Mouse (Mus musculus) heart, adult 18-20 months (tissue): Measurements from ENCODE around the gene Car9. TPM values are rescaled to one million over a fixed set of nuclear protein-coding genes. Genes with fewer than 3 reads are reported as not detected.
A peak's percentile ranks its signal among the peaks of the same experiment; 100 is the strongest.

Experiments used
- DNase-seq, 2 experiments: peaks; one replicate each; pipeline ENCODE4 v3.0.0; 2021 to 2022; ENCODE audit warnings: mixed read lengths in 1 of 2
- total RNA-seq, 2 experiments: library from RNA; stranded (reverse); gene quantifications; 2 replicates each; pipeline ENCODE4 v1.2.3; 2021

The Car9 gene
- total RNA-seq, 2 experiments from 2014 or later = 0.36 TPM; not detected in 1

- peak in 1 of 2 experiments; percentile 40 for DNase-seq
Measured at GRCm38 (mm10) chr4:43493846-43494240, 12.9 kb upstream of the Car9 start.

- no peak for DNase-seq
Measured at GRCm38 (mm10) chr4:43496587-43496986, 10.2 kb upstream of the Car9 start.

- no peak for DNase-seq
Measured at GRCm38 (mm10) chr4:43497405-43497804, 9.4 kb upstream of the Car9 start.

DNA sequence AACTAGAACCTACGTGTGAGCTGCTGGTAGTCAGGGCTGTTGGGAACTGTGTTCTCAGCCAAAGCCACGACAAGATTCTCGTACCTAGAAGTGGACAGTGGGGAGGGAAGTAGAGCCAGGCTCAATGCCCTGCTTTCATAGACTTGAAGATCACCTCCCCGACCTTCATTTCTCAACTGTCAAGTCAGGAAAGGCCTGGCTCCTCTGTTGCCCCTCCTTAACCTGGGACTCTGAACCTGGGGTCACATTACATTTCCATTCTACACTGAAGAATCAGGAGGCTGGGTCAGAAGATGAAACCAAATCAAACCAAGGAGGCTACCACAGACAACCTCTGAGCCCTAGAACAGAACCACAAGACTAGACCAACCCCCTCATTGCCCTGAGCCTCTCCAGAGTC, 8.8 kb upstream of the Car9 start:
- DNase-seq = no peak

DNA sequence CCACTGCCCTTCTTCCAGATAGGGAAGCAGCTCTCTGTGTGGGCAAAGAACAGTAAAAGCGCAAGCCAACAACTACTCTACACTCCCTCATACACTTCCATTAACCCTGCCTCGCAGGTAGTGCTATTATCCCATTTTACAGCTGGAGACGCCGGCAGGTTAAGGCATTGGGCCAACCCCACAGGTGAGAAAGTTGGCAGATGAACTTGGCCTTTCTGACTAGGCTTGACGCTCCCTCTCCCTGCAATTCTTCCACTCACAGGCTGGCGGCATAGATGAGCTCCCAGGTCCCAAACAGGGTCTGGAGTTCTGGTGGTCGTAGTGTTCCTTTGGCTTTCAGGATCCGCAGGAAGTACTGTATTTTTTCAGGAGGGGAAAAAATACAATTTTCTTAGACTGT, 7.8 kb upstream of the Car9 start:
- DNase-seq = no peak

GRCm38 (mm10) chr4:43499407-43500333, 7.1 kb upstream of the Car9 start, which contains the start of gene Arhgef39:
TSS of gene Arhgef39 (minus strand) at chr4:43499695.
- DNase-seq = peak; percentile 85 to 88

- DNase-seq = no peak
Measured at GRCm38 (mm10) chr4:43503041-43503440, 3.7 kb upstream of the Car9 start.

GRCm38 (mm10) chr4:43503506-43503905, 3.3 kb upstream of the Car9 start:
- no peak for DNase-seq

DNA sequence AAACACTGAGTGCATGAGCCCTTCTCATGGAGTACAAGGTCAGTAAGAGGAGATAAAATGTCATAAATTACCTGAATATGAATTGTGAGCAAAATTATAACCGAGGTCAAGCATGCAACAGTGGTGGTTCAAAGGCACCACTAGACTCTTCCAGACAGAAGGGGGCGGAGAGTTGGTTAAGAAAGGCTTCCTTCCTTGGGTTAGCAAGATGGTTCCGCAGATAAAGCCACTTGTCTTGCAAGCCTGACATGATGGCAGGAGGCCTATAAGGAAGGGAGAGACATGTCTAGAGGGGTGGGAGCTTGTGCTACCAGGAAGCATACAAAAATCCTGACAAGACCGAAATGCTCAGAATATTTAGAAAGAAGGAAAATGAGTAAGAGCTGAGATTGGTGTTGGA, 2.5 kb upstream of the Car9 start:
- no peak for DNase-seq

- no peak for DNase-seq
Measured at GRCm38 (mm10) chr4:43506074-43506473, 692 bp upstream of the Car9 start.

DNA sequence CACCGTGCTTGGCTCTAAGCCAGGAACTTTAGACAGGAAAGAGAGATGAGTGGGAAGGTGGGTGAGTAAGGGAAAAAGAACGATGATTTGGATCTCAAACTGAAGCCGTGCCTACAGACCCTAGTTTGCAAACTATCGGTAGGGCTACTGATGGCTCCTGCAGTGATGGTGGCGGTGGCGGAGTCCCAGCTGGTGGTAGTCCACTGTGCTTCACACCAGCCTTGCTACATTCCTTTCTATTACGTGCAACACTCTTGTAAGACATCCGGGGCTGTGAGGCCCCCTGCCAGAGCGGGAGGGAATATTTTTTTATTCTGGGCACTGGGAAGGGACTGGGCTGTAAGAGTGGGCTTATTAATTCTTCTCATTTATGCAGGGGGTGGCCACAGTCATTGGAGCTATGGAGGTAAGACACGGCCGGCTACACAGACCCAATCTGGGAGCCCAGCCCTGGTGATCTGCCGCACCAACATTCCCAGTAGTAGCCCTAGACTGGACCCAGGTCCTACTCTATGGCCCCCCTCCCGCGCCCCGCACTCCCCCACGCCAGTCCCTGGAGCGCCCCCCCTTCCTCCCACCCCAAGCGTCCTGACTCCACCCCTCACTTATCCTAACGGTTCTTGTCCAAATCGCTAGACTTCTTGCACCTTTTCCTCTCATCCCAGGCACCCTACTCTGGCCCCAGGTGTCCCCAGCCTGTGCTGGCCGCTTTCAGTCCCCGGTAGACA, 1.3 kb downstream of the Car9 start:
- DNase-seq = no peak

DNA sequence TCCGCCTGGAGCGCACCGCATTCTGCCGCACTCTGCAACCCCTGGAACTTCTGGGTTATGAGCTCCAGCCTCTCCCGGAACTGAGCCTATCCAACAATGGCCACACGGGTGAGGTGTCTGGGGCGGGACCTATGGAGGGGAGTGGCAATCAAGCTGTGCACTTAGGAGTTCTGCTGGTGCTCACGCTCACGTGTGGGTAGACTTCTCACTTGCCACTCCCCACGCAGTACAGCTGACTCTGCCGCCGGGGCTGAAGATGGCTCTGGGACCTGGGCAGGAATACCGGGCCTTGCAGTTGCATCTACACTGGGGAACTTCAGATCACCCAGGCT, 1.9 kb downstream of the Car9 start:
- DNase-seq = peak; percentile 60

DNA sequence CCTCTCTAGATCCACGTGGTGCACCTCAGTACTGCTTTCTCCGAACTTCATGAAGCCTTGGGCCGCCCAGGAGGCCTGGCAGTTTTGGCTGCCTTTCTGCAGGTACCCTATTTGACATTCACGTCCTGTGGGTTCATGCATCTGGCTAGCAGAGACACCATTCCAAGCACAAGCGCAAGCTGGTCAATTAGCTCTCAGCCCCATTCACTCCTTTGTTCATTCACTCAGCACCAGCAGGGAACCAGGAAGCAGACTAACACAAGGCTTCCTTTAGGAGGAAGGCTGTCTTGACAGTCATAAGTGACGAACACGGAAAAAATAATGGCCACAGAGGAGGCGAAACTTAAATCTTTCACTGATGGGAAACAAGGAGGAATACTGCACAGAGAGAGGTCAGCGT, 2.3 kb downstream of the Car9 start:
- DNase-seq = no peak

DNA sequence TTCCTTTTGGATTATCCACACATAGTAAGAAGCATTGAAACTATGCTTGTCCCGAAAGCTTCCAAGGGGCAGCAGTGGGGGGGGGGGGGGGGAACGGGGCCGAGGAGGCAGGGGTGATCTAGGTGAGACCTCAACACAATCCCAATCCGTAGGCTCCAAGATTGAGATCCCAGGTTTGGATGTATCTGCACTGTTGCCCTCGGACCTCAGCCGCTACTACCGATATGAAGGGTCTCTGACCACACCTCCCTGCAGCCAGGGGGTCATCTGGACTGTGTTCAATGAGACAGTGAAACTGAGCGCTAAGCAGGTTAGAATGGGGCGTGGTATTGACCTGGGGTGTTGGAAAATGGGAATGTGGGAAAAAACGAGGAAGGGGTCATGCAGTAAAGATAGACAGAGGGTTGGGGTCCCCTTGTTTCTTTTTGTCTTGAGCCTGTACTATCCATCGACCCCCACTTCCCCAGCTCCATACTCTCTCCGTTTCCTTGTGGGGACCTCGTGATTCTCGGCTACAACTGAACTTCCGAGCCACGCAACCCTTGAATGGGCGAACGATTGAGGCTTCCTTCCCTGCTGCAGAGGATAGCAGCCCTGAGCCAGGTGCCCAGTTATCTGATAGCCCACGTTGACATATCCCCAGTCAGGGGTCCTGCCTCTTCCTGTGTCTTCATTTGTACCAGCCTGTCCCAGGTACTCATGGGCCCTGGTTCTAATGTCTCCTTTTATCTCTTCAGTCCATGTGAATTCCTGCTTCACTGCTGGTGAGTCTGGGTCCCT, 5.1 kb downstream of the Car9 start:
- DNase-seq = no peak

DNA sequence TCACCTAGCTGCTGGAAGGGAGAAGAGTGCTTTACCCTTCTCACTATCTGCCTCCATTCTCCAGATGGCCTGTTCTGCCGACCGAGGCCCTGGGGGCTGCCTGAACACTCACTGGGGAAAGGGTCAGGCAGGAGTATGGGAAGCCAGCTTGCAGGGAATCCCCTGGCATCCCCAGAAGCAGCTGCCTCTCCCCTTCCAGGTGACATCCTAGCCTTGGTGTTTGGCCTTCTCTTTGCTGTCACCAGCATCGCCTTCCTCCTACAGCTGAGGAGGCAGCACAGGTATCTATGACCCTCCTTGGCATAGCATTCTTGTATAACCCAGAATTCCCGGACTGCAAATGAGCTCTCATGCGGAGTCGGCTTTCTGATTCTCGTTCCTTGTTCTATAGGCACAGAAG, 5.9 kb downstream of the Car9 start:
- DNase-seq = no peak

- DNase-seq = no peak
Measured at GRCm38 (mm10) chr4:43513300-43513699, 6.5 kb downstream of the Car9 start.

- no peak for DNase-seq
Measured at GRCm38 (mm10) chr4:43513791-43514190, 7.0 kb downstream of the Car9 start.

DNA sequence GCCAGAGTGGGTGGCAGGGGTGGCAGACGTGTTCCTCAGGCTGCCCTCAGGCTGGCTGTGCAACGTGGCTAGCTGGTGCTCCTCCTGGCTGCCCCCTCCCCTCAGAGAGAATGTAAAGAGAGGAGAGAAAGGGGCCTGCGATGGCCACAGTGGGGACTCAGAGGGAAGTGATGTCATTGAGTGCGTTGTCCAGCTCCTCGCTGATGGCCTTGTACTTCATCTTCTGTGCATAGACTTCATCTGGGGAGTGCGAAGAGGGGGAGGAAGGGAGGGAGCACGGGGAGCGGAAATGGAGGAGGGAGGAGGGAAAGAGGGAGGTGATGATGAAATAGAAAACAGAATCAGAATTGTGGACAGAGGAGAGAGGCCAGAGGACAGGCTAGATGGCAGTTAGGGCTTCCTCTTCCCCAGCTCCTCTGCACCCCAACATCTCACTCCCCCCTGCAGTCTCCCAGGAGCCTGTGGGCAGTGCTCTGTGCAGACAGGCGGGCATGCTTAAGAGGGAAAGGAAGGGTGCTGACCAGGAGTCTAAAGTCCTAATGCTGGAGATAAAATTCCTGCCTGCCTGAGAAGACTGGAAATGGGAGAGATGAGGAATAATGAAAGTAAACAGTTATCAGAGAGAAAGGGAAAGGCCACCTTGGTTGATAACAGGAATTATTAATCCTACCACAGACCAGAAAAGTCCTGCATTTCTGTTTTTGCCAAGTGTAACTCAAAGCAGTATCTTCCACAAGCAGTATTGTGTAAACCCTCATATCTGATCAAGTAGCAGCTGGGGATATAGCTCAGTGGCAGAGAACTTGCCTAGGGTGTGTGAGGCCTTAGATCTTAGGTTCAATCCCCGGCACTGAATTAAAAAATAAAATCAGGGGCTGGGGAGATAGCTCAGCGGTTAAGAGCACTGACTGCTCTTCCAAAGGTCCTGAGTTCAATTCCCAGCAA, 9.3 kb downstream of the Car9 start:
- DNase-seq = no peak

- DNase-seq = no peak
Measured at GRCm38 (mm10) chr4:43519551-43519950, 12.8 kb downstream of the Car9 start.

DNA sequence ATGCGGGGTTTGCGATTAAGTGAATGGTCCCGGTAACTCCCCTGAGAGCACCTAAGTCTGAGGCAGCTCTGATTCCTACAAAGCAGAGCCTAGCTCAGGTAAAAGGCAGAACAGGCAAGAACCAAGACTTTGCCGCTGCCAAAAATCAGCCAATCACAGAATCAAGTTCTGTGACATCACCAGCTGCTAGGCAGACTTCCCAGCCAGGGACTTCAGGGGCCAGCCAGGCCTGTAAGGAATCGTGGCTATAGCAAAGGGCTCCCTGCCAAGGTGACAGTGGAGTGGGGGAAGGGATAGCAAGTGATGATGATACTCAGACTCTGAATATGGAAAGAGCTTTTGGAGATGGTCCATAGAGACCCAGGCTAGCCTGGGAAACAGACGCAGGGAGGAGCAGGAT, 13.2 kb downstream of the Car9 start:
- DNase-seq = peak; percentile 88 to 98

GRCm38 (mm10) chr4:43527880-43528279, 21.1 kb downstream of the Car9 start:
- no peak for DNase-seq

DNA sequence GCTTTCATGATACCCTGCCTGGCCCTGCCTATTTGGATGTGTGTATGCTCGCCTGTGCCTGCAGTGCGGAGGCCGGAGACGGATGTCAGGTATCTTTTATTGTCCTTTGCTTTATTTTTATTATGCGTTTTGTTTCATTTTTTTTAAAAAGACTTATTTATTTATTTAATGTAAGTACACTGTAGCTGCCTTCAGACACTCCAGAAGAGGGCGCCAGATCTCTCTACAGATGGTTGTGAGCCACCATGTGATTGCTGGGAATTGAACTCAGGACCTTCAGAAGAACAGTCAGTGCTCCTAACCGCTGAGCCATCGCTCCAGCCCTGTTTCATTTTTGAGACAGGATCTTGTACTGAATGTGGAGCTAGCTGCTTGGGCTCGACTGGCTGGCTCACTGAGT, 21.7 kb downstream of the Car9 start:
- no peak for DNase-seq
